Mouse (Mus musculus) olfactory bulb, adult 2 months (tissue): ENCODE data around the gene Sh2d4b.

Experiments used
- CTCF ChIP-seq: fragments of 200-500 bp; IDR thresholded peaks from 2 replicates; pipeline ENCODE4 v1.5.1; 2012; ENCODE audit warnings: low read depth, mild to moderate bottlenecking, low read length, moderate library complexity; ENCODE audit not compliant: insufficient read depth
- POLR2A ChIP-seq: fragments of 200-500 bp; IDR thresholded peaks from 2 replicates; pipeline ENCODE4 v1.6.1; 2012; ENCODE audit warnings: mild to moderate bottlenecking, low read depth, low read length, moderate library complexity; ENCODE audit not compliant: insufficient read depth

DNA sequence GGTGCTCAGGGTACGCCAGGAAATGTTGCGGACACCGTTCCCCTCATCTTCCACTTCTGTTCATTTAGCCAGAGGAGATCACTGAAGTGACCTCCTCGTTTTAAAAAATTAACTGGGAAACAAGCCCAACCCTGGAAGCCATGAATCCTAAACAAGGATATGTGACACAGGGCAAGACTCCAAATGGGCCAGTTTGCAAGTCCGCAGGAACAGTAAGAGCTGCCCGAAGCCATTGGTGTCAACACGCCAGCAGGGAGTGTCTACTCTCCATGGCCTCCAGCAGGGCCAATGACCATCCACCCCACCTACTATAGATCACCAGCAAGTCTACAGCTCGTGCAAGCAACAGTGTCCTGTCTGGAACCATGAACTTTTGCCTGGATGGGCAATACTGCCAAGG, 12.7 kb upstream of the Sh2d4b start:
- TF ChIP-seq POLR2A (no peak), CTCF (no peak)
